Comparison of ENCODE assay signal across 1 mouse cellular context in genomic region chr19:11808452-11808851, GRCm38 (mm10).
TF ChIP-seq lines count a peak whose summit lies in the region.

No protein-coding gene starts in this region.

TF ChIP-seq in MEL, 35 proteins besides CTCF, POLR2A, EP300 and RAD21:
- no peak for TF ChIP-seq MXI1 (IDR thresholded peaks at IDR 0.05; ENCODE audit: low read depth, low read length)
- TF ChIP-seq KAT2A (conservative IDR thresholded peaks at IDR 0.05; ENCODE audit: low read depth, low read length): no peak
- no peak for TF ChIP-seq USF2 (IDR thresholded peaks at IDR 0.05; ENCODE audit: borderline replicate concordance in 1 of 2, insufficient read depth in 1 of 2, low read depth in 1 of 2, low read length in 2 of 2)
- no peak for TF ChIP-seq CHD1 (IDR thresholded peaks at IDR 0.05; ENCODE audit: low read depth, low read length)
- peak; percentile 51; the same call in 1 of the 2 replicates for TF ChIP-seq TBP (IDR thresholded peaks at IDR 0.05; ENCODE audit: low read depth, low read length)
- peak; percentile 73 for TF ChIP-seq MAX (IDR thresholded peaks at IDR 0.05; ENCODE audit: low read length)
- TF ChIP-seq ZKSCAN1 (IDR thresholded peaks at IDR 0.05; ENCODE audit: low read depth, low read length): no peak
- TF ChIP-seq E2F4 (IDR thresholded peaks at IDR 0.05; ENCODE audit: borderline replicate concordance, low read depth, low read length): no peak
- TF ChIP-seq POLR2AphosphoS2 (IDR thresholded peaks at IDR 0.05; ENCODE audit: low read length): no peak
- TF ChIP-seq SMC3 (IDR thresholded peaks at IDR 0.05; ENCODE audit: low read depth, low read length): no peak
- TF ChIP-seq POLR2AphosphoS5 (IDR thresholded peaks at IDR 0.05; ENCODE audit: borderline replicate concordance, low read depth, low read length): no peak
- TF ChIP-seq NRF1 (IDR thresholded peaks at IDR 0.05; ENCODE audit: insufficient read depth, low read depth, low read length, poor library complexity, severe bottlenecking): no peak
- no peak for TF ChIP-seq UBTF (IDR thresholded peaks at IDR 0.05; ENCODE audit: borderline replicate concordance, insufficient read depth, low read depth, low read length)
- peak; percentile 50 for TF ChIP-seq GATA1 (IDR thresholded peaks at IDR 0.05; ENCODE audit: low read depth, low read length)
- TF ChIP-seq ZNF384 (IDR thresholded peaks at IDR 0.05; ENCODE audit: low read depth, low read length): no peak
- TF ChIP-seq RCOR1 (IDR thresholded peaks at IDR 0.05; ENCODE audit: low read depth, low read length): peak; percentile 69; the same call in 1 of the 2 replicates
- no peak for TF ChIP-seq USF1 (IDR thresholded peaks at IDR 0.05; ENCODE audit: low read depth, low read length)
- TF ChIP-seq MYB (IDR thresholded peaks at IDR 0.05; ENCODE audit: low read depth, low read length): no peak
- peak; percentile 59 for TF ChIP-seq SIN3A (IDR thresholded peaks at IDR 0.05; ENCODE audit: low read length)
- TF ChIP-seq NELFE (IDR thresholded peaks at IDR 0.05; ENCODE audit: low read depth, low read length): no peak; the same call in 1 of the 2 replicates
- TF ChIP-seq MEF2A (IDR thresholded peaks at IDR 0.05; ENCODE audit: extremely low read depth, insufficient replicate concordance, low read depth, low read length, poor library complexity, severe bottlenecking): no peak
- no peak for TF ChIP-seq CHD2 (IDR thresholded peaks at IDR 0.05; ENCODE audit: low read length)
- TF ChIP-seq HCFC1 (IDR thresholded peaks at IDR 0.05; ENCODE audit: low read depth, low read length): no peak
- TF ChIP-seq BHLHE40 (IDR thresholded peaks at IDR 0.05; ENCODE audit: borderline replicate concordance, low read depth, low read length): no peak
- TF ChIP-seq ZC3H11A (IDR thresholded peaks at IDR 0.05; ENCODE audit: low read depth, low read length): no peak
- TF ChIP-seq ETS1 (IDR thresholded peaks at IDR 0.05; ENCODE audit: low read depth, low read length): peak; percentile 78
- TF ChIP-seq MAFK (IDR thresholded peaks at IDR 0.05; ENCODE audit: borderline replicate concordance, low read depth, low read length): no peak
- TF ChIP-seq MYC (IDR thresholded peaks at IDR 0.05; ENCODE audit: low read depth, low read length): no peak
- TF ChIP-seq MAZ (IDR thresholded peaks at IDR 0.05; ENCODE audit: low read depth, low read length): no peak
- TF ChIP-seq TAL1 (IDR thresholded peaks at IDR 0.05; ENCODE audit: low read length): no peak
- TF ChIP-seq ELF1 (IDR thresholded peaks at IDR 0.05; ENCODE audit: low read depth, low read length): no peak
- no peak for TF ChIP-seq GABPA (IDR thresholded peaks at IDR 0.05; ENCODE audit: low read depth, low read length)
- TF ChIP-seq ZMIZ1 (IDR thresholded peaks at IDR 0.05; ENCODE audit: low read depth, low read length): no peak
- TF ChIP-seq TCF12 (IDR thresholded peaks at IDR 0.05; ENCODE audit: low read depth, low read length): peak; percentile 53; the same call in 1 of the 2 replicates
- TF ChIP-seq JUND (IDR thresholded peaks at IDR 0.05; ENCODE audit: low read depth, low read length): no peak; the same call in 1 of the 2 replicates
